Mouse (Mus musculus): ENCODE measurements around the gene Tmem98.

DNA sequence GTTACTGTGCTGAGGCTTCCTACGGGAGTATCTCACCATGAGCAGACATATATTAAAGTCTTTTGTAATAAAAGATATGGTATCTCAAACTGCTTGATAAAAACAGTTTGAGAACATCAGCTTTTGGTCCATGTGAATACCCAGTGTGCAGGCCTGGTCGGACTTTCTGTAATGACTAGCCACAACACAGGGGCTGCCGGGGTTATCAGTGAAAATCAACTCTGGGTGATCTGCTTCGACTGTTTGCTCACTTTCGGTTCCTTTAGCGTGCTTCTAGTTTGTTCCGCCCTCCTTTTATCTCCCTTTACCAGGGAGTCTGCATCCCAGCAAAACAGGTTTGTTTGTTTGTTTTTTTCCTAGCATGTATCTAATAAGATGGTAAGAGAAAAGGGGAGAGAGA lies 26.5 kb upstream of the Tmem98 start:
- TF ChIP-seq CTCF (IDR thresholded peaks at IDR 0.05; ENCODE audit: control insufficient read depth, insufficient read depth, low read length), result no peak
- no peak for TF ChIP-seq POLR2A (IDR thresholded peaks at IDR 0.05; ENCODE audit: borderline replicate concordance, control insufficient read depth, low read depth, low read length)

Measured in bone marrow, adult 2 months (tissue).